Mouse (Mus musculus) thymus, adult 2 months (tissue): ENCODE measurements at regions not wholly inside any gene's neighbourhood (a gene's known extent, or its start where the extent isn't known, plus 50 kb on each side); places are given as distances from the start of the nearest gene placed in this dataset.

Experiments used
- DNase-seq: peaks from one replicate; pipeline ENCODE4 v3.0.0; 2021
- H3K27ac ChIP-seq: fragments of 200-500 bp; 2 replicates; pipeline ENCODE4 v1.5.1; 2012; ENCODE audit warnings: low read length, control low read depth; ENCODE audit not compliant: control insufficient read depth, insufficient read depth
- H3K27me3 ChIP-seq: fragments of 200-500 bp; 2 replicates; pipeline ENCODE4 v1.6.1; 2012; ENCODE audit warnings: mild to moderate bottlenecking, low read length, moderate library complexity, mixed read lengths; ENCODE audit not compliant: control insufficient read depth, insufficient read depth
- H3K36me3 ChIP-seq: fragments of 200-500 bp; 2 replicates; pipeline ENCODE4 v1.6.1; 2012; ENCODE audit warnings: mild to moderate bottlenecking, low read length, moderate library complexity; ENCODE audit not compliant: control insufficient read depth, insufficient read depth
- H3K4me1 ChIP-seq: fragments of 200-500 bp; replicated peaks from 2 replicates; pipeline ENCODE4 v1.6.1; 2012; ENCODE audit warnings: low read length; ENCODE audit not compliant: control insufficient read depth, insufficient read depth
- H3K4me3 ChIP-seq: fragments of 200-500 bp; 2 replicates; pipeline ENCODE4 v1.5.1; 2012; ENCODE audit warnings: mild to moderate bottlenecking, low read length, control low read depth, moderate library complexity; ENCODE audit not compliant: control insufficient read depth, insufficient read depth
- CTCF ChIP-seq: fragments of 200-500 bp; IDR thresholded peaks from 2 replicates; pipeline ENCODE4 v1.5.1; 2012; ENCODE audit warnings: mild to moderate bottlenecking, control low read depth, low read length, moderate library complexity, borderline replicate concordance; ENCODE audit not compliant: control insufficient read depth, poor library complexity, insufficient read depth; ENCODE audit errors: extremely low read depth
- POLR2A ChIP-seq: fragments of 200-500 bp; IDR thresholded peaks from 2 replicates; pipeline ENCODE4 v1.6.1; 2012; ENCODE audit warnings: mild to moderate bottlenecking, low read length, control low read depth, moderate library complexity; ENCODE audit not compliant: control insufficient read depth, poor library complexity, insufficient read depth; ENCODE audit errors: extremely low read depth
- WGBS: fragments of 180-500 bp; shearing (Covaris S2); methylation state at CpG from one replicate; pipeline ENCODE4 v1.1.7; 2018; 5-methylcytosine and 5-hydroxymethylcytosine counted together

DNA sequence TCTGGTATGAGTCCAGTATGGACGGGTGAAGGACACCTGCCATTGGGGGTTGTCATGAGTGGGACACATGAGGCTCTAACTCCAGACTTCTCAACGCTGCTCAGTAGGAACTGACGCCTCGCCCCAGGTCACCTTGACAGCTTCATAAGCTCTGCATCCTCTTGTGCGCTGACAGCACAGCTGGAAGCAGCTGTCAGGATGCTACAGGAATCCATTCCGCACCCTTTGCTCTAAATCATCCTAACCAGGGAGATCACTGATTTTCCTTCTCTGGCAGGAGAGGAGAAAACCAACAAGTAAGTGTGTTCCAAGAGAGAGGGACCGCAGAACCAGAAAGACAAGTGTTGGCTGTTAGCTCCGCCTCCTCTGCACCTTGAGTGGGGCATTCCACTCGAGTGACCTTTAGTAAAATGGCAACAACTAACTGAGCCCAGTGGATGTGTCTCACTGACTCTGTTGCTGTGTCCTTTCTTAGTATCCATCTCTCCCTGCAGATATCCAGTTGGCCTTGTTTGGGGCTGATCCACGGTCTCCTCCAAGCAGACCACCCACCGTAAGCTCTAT, 449.8 kb downstream of the Wdr11 start:
- no peaks in the 10 kb centered on the region for H3K27me3 ChIP-seq
- DNase-seq: no peak
- TF ChIP-seq POLR2A: no peak
- TF ChIP-seq CTCF: no peak
- no peak overlapping the region for H3K27ac ChIP-seq
- H3K36me3 ChIP-seq: no peaks in the 10 kb centered on the region
- 90% methylated on average over 11 of the region's 11 CpGs for WGBS
- no peak overlapping the region for H3K4me3 ChIP-seq
- no peaks in the 10 kb centered on the region for H3K4me1 ChIP-seq

DNA sequence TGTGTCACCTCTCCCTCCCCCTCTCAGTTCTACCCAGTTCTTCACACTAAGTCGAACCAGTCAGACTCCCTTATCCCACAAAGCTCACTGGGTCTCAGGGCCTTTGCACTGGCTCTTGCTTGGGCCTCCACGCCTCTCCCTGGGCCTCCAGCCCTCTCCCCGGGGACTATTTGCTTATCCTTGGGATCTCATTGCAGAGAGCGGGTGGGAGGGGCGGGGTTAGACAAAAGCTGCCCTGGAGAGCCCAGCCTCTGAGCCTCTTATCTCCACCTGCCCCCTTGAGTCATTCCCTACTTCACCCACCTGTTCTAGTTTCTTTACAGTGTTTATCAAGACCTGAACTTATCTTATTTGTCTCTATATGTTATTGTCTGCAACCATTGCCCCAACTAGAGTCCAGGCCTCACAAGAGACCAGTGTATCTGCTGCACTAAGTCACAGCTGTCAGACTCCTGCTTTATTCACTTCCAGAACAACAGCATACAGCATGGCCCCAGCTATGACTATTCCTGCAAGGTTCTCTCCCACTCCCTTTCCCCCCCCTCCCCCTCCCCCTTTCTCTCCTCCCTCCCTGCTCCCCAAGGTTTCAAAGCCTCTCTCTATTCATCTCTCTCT, 450.7 kb downstream of the Wdr11 start:
- no peak overlapping the region for H3K4me3 ChIP-seq
- H3K36me3 ChIP-seq: no peaks in the 10 kb centered on the region
- DNase-seq: no peak
- H3K27me3 ChIP-seq: no peaks in the 10 kb centered on the region
- WGBS: 85% methylated on average over 5 of the region's 5 CpGs
- H3K4me1 ChIP-seq: no peaks in the 10 kb centered on the region
- no peak overlapping the region for H3K27ac ChIP-seq
- TF ChIP-seq CTCF: no peak
- no peak for TF ChIP-seq POLR2A

DNA sequence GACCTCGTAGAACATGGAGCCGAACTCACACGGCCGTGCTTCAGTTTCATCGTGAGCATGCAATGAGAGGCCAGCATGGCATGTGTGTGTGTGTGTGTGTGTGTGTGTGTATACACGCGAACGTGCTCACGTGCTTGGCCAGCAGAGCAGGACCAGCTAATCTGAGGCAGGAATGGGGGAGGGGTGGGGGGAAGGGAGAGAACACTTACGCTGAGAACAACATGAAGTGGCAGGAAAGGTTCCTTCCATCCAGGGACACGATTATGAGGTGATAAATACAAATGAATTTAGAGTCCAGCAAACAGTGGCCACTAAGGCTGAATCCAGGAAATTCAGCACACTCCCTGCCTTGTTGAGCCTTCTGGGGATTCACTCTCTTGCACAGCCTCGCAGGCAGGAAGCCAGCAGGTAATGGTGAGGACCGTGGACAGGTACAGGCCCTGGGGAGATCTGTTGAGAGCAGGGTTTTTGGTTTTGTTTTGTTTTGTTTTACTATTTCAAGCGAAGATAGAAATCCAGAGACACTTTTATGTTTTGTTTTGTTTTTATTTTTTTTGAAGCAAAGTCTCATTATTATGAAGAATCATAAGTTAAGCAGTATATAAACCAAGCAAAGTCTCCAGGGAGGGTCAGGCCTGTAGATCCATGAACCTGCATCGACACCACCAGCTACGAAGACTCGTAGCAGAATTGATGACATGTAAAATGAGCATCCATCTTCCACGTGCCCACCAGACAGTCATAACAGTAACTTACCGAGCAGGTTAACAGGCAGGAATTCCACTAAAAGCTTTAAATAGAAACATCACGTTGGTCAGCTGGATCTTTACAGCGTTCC, 452.0 kb downstream of the Wdr11 start:
- TF ChIP-seq POLR2A (no peak), CTCF (no peak)
- no peak overlapping the region for H3K27ac ChIP-seq
- no peak for DNase-seq
- WGBS: 82% methylated on average over 21 of the region's 21 CpGs
- no peaks in the 10 kb centered on the region for H3K27me3 ChIP-seq
- H3K36me3 ChIP-seq: no peaks in the 10 kb centered on the region
- no peaks in the 10 kb centered on the region for H3K4me1 ChIP-seq
- no peak overlapping the region for H3K4me3 ChIP-seq

DNA sequence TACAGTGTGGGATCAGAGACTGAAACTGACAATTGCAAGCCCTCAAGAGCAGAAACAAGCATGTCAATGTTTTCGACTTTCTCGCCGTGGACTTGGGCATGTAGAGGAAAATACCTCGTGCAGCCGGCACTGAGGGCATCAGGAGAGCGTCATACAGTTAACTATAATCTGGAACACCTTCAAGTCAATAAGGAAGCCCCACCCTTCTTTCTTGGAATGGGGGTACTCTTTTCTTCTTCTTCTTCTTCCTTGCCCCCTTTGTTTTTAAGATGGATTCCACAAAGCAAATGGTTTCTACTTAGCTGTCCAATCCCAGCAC, 452.5 kb downstream of the Wdr11 start:
- Histone ChIP-seq H3K4me3 (no peak overlapping the region), H3K36me3 (no peaks in the 10 kb centered on the region), H3K27me3 (no peaks in the 10 kb centered on the region), H3K4me1 (no peaks in the 10 kb centered on the region), H3K27ac (no peak overlapping the region)
- DNase-seq: no peak
- 93% methylated on average over 6 of the region's 6 CpGs for WGBS
- TF ChIP-seq CTCF (no peak), POLR2A (no peak)

DNA sequence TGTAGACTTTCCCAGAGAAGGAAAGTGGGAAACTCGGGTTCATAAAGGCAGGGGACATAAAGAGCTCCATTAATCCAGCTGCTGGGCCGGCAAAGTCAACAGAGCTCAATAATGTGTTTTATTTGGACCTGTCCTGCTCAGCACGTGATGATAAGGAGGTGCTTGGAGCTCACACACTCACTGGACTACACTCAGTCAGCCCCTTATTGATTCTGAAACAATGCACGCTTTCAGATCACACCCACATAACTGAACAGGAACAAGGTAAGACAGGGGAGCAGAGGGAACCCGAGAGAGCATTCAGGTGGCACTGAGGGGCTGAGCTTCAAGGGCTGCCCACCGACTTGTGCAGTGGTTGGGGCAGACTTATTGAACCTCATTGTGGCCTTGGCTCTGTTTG, 452.9 kb downstream of the Wdr11 start:
- no peak overlapping the region for H3K4me3 ChIP-seq
- DNase-seq: no peak
- H3K27me3 ChIP-seq: no peaks in the 10 kb centered on the region
- TF ChIP-seq POLR2A (no peak), CTCF (no peak)
- no peaks in the 10 kb centered on the region for H3K36me3 ChIP-seq
- no peaks in the 10 kb centered on the region for H3K4me1 ChIP-seq
- no peak overlapping the region for H3K27ac ChIP-seq
- 82% methylated on average over 6 of the region's 6 CpGs for WGBS

DNA sequence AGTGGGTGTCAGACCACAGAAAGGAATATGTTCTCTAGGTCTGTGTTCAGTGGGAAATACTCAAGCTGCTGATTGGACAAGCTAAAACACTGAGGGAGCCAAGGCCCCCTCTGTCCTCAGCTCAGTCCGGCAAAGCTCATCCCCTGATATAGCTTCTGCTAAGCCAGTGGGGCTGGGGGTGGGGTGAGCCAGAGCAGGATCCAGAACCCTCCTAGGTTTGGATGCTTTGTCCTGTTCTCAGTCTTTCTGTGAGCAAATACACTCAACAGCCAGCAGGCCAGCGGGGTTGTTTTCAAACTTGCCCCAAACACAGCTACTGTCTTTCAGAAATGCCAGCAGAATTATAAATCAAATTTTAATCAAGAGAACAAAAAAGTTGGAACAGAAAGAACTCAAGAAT, 454.4 kb downstream of the Wdr11 start:
- H3K27ac ChIP-seq: no peak overlapping the region
- H3K27me3 ChIP-seq: no peaks in the 10 kb centered on the region
- 88% methylated on average over 2 of the region's 2 CpGs for WGBS
- H3K4me1 ChIP-seq: no peaks in the 10 kb centered on the region
- no peaks in the 10 kb centered on the region for H3K36me3 ChIP-seq
- no peak overlapping the region for H3K4me3 ChIP-seq
- DNase-seq: no peak
- TF ChIP-seq POLR2A: no peak
- no peak for TF ChIP-seq CTCF

DNA sequence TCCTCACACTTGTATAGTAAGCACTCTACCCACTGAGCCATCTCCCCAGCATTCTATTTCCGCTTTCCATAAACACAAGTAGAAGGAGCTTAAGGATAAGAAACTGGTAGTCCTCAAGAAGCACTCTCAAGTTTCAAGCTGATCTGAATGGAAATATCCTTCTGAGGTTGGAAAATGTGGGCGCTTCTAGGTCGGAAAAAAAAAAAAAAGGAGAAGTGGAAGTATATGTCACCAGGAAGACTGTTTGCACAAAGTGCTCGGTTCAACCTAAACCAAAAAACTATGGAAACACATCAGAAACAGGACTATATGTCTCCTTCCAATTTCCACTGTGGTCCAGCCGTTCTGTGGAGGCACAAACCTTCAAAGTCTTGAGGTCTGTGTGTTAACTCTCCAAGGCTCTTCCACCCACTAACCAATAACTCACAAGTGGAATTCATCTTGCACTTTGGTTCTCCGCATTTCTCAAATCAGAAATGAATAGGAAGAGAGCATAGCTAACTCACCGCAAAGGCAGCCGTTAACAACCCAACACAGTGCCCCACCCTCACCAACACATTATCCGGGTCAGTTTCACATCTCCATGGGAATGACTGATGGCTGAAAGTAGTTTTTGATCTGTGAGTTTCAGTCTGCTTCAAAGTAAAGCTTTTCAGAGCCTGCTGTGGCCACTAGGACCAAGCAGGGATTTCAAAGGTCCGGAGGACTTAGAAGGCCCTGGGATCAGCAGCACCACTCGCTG, 455.8 kb downstream of the Wdr11 start:
- WGBS: 74% methylated on average over 11 of the region's 11 CpGs
- H3K27ac ChIP-seq: no peak overlapping the region
- no peaks in the 10 kb centered on the region for H3K36me3 ChIP-seq
- no peaks in the 10 kb centered on the region for H3K27me3 ChIP-seq
- H3K4me3 ChIP-seq: no peak overlapping the region
- TF ChIP-seq CTCF: no peak
- no peak for TF ChIP-seq POLR2A
- DNase-seq: no peak
- no peaks in the 10 kb centered on the region for H3K4me1 ChIP-seq
